Mouse (Mus musculus): Measurements from ENCODE around the gene Agtr1a. TPM values are rescaled to one million over a fixed set of nuclear protein-coding genes. Genes with fewer than 3 reads are reported as not detected.

Agtr1a gene
- polyA plus RNA-seq, 1 experiment = 0.56 TPM

DNA sequence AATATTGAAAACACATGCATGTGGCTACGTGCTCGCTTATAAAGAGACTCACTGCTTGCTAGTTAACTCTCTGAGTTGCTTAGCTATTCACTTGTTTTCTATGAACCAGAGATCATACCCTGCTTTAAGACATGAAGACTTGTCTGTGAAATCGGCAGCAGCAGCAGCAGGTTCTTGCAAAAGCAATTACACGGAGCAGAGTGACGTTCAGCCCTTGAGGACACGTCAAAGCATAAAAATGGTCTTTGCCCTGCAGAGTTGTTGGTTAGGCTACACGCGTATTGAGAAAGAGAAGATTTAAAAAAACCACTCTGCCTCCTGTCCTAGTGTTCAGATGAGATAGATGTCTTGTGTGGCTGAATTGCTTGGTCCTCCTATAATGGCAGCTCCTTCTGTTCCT is 3.7 kb downstream of the Agtr1a start:
- Histone ChIP-seq H3K27ac (ENCODE audit: insufficient read depth, low read length) (no peak overlapping the region), H3K4me3 (ENCODE audit: insufficient read depth, low read length) (no peak overlapping the region), H3K4me1 (ENCODE audit: control insufficient read depth, insufficient read depth, low read length) (no peaks in the 10 kb centered on the region)
- TF ChIP-seq POLR2A (IDR thresholded peaks at IDR 0.05; ENCODE audit: extremely low read depth, insufficient read depth, low read length) (no peak), CTCF (IDR thresholded peaks at IDR 0.05; ENCODE audit: extremely low read depth, insufficient read depth, low read length) (no peak)

DNA sequence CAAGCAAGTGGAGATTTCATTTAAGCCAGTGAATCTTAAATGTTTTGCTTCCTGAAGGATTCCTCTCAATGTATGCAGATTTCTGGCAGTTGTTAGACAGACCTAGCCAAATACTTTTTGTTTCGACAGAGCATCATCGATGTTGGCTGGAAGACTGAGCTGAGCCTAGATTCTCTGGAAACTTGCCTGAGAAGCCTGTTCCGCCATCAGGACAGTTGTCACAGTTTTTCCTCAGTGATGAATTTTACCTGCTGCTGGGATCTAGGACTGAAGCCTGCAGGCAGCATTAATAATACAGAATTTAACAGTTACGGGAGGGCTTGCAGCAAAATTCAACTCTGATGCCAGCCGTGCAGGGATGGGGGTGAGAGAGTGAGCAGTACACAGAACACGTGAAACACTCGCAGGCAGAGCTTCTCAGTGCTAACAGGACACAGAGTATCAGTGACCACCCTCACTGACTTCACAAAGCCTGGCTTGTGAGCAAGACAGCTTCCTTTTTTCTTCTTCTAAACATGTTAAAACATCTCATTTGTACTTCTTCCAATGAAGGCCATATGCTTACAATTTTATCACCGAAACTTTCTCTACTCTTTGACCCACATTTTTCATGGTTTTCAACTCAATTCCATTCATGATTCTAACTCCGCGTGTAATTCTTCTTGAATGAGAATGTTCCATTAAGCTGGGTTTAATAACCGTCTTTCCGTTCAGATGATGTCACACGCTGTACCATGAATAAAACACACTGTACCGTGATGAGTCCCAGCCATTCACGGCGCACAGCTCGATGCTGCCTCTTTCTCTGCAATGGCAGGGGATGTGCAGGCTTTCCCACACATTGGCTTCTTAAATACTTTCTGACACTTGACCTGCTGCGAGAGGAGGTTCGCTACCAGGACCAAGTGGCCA is 6.0 kb downstream of the Agtr1a start:
- TF ChIP-seq POLR2A (IDR thresholded peaks at IDR 0.05; ENCODE audit: extremely low read depth, insufficient read depth, low read length) (no peak), CTCF (IDR thresholded peaks at IDR 0.05; ENCODE audit: extremely low read depth, insufficient read depth, low read length) (no peak)
- no peaks in the 10 kb centered on the region for H3K4me1 ChIP-seq (ENCODE audit: control insufficient read depth, insufficient read depth, low read length)
- no peak overlapping the region for H3K27ac ChIP-seq (ENCODE audit: insufficient read depth, low read length)
- H3K4me3 ChIP-seq (ENCODE audit: insufficient read depth, low read length) = no peak overlapping the region

DNA sequence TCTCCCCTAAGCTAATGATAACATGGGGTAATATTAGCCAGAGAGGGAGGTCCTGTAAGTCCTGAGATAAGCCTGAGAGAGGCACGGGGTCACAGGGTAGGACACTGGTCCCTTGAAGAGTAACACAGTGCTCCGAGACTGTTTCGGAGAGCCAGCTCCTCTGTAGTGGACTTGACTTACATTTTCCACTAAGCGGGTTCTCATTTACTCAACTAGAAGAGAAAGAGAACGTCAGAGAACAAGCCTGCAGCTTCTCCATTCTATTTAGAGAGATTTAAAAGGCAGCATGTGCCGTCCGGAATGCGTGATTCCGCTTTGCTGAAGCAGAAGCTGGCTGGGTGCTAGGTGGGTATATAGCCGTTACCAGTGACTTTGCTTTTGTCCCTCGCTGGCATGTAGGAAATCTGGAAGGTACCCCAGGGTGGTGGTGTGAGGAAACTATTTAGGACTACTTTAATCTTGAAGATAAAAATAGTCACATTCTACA is 9.2 kb downstream of the Agtr1a start:
- no peak overlapping the region for H3K27ac ChIP-seq (ENCODE audit: insufficient read depth, low read length)
- TF ChIP-seq CTCF (IDR thresholded peaks at IDR 0.05; ENCODE audit: extremely low read depth, insufficient read depth, low read length) (no peak), POLR2A (IDR thresholded peaks at IDR 0.05; ENCODE audit: extremely low read depth, insufficient read depth, low read length) (no peak)
- no peaks in the 10 kb centered on the region for H3K4me1 ChIP-seq (ENCODE audit: control insufficient read depth, insufficient read depth, low read length)
- no peak overlapping the region for H3K4me3 ChIP-seq (ENCODE audit: insufficient read depth, low read length)

DNA sequence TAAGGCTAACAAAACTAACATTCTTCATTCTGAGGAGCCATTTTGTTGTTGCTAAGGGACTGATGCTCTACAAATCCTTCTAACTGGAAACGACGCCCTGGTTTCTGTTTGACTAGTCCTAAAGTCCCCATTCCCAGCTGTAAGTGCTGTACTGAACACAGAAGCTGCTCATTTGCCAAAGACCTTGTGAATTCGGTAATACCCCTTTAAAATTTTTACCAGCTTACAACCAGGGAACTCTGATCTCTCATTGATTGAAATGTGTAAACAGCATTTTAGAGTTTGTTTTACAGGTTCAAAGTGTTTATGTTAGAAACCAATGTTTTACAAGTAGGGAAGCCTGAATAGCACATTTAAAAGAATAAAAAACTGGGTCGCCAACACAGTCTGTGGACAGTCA is 10.6 kb downstream of the Agtr1a start:
- TF ChIP-seq CTCF (IDR thresholded peaks at IDR 0.05; ENCODE audit: extremely low read depth, insufficient read depth, low read length) (no peak), POLR2A (IDR thresholded peaks at IDR 0.05; ENCODE audit: extremely low read depth, insufficient read depth, low read length) (no peak)
- Histone ChIP-seq H3K4me1 (ENCODE audit: control insufficient read depth, insufficient read depth, low read length) (no peaks in the 10 kb centered on the region), H3K4me3 (ENCODE audit: insufficient read depth, low read length) (no peak overlapping the region), H3K27ac (ENCODE audit: insufficient read depth, low read length) (no peak overlapping the region)

DNA sequence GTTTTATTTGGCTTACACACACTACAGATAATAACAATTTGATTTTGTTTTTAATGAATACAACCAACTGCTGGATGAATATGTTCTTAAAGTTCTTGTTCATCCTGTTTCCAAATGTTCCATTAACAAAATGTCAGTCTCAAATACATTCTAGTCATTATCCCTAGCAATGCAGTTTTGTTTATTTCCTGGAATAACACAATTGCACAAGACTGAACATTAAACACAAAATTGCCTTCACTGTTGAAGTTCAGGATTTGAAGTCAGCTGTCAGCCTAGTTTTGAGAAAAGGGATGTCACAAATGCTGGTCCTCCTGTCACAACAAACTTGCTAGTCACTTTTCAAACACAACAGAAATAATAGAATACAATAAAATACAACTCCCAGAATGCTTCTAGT is 12.1 kb downstream of the Agtr1a start:
- Histone ChIP-seq H3K4me1 (ENCODE audit: control insufficient read depth, insufficient read depth, low read length) (no peaks in the 10 kb centered on the region), H3K27ac (ENCODE audit: insufficient read depth, low read length) (no peak overlapping the region), H3K4me3 (ENCODE audit: insufficient read depth, low read length) (no peak overlapping the region)
- TF ChIP-seq POLR2A (IDR thresholded peaks at IDR 0.05; ENCODE audit: extremely low read depth, insufficient read depth, low read length) = no peak
- no peak for TF ChIP-seq CTCF (IDR thresholded peaks at IDR 0.05; ENCODE audit: extremely low read depth, insufficient read depth, low read length)

DNA sequence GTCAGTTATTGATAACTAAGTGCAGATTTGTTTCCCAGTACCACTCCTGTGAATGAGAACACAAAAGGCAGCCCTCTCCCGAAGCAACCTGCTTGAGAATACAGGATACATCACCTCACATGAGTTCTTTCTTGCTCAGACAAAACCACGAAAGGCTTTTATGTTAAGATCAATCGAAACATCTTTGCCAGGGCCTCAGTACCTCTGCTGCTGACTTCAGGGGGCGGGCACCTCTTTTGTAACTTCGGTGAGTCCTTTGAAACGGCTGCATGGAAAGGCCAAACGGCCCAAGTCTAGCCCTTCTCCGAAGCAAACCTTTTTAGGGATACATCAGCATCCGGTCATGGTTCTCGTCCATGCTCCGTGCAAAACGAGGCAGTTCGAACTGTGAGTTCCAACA is 15.7 kb downstream of the Agtr1a start:
- Histone ChIP-seq H3K4me1 (ENCODE audit: control insufficient read depth, insufficient read depth, low read length) (no peaks in the 10 kb centered on the region), H3K4me3 (ENCODE audit: insufficient read depth, low read length) (no peak overlapping the region), H3K27ac (ENCODE audit: insufficient read depth, low read length) (no peak overlapping the region)
- TF ChIP-seq POLR2A (IDR thresholded peaks at IDR 0.05; ENCODE audit: extremely low read depth, insufficient read depth, low read length) = no peak
- no peak for TF ChIP-seq CTCF (IDR thresholded peaks at IDR 0.05; ENCODE audit: extremely low read depth, insufficient read depth, low read length)

DNA sequence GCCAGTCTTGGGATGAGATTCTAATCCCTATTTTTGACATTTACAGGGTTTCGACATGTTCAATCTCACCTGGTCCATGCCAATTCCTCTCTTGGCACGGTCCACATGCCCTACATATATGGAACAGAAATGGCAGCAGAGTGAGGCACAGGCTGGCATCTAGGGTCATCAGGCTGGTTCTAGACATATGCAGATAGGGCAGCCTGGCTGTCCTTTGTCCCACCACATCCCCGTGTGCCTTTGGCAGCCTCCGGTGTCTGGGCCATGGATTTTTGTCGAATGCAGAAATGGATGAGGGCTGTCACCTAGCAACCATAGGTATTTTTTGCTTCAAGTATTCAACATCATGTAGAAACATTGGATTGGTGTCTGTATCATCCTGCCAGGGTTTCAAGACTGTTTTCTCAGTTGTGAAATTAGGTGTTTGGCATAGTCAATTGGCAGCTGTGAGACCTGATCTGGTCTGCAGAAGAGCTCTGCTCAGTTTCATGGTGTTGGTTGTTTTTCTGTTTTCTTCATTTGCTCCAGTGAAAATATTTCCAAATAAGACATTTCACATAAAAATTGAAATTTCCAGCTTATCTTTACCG is 18.8 kb downstream of the Agtr1a start:
- no peaks in the 10 kb centered on the region for H3K4me1 ChIP-seq (ENCODE audit: control insufficient read depth, insufficient read depth, low read length)
- H3K27ac ChIP-seq (ENCODE audit: insufficient read depth, low read length) = no peak overlapping the region
- H3K4me3 ChIP-seq (ENCODE audit: insufficient read depth, low read length) = no peak overlapping the region
- TF ChIP-seq CTCF (IDR thresholded peaks at IDR 0.05; ENCODE audit: extremely low read depth, insufficient read depth, low read length) (no peak), POLR2A (IDR thresholded peaks at IDR 0.05; ENCODE audit: extremely low read depth, insufficient read depth, low read length) (no peak)

DNA sequence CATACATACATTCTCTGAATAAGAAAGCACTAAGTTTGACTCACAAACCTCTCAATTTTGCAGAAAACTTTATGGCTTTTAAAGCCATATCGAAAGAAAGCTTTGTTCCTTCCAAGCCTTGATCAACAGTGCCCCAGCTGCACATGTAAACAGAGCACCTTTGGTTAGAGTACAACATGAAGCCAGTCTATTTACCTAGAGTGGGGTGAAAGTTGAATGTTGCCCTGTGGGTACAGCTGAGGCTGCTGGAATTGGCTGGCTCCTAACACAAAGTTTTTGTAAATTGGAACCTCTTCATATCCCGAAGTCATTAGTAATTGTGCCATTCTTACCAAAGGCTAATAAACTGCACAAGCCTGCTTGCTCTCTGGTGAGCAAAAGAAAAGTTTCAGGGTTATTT is 19.7 kb downstream of the Agtr1a start:
- no peak overlapping the region for H3K27ac ChIP-seq (ENCODE audit: insufficient read depth, low read length)
- H3K4me3 ChIP-seq (ENCODE audit: insufficient read depth, low read length) = no peak overlapping the region
- no peaks in the 10 kb centered on the region for H3K4me1 ChIP-seq (ENCODE audit: control insufficient read depth, insufficient read depth, low read length)
- TF ChIP-seq CTCF (IDR thresholded peaks at IDR 0.05; ENCODE audit: extremely low read depth, insufficient read depth, low read length) (no peak), POLR2A (IDR thresholded peaks at IDR 0.05; ENCODE audit: extremely low read depth, insufficient read depth, low read length) (no peak)

DNA sequence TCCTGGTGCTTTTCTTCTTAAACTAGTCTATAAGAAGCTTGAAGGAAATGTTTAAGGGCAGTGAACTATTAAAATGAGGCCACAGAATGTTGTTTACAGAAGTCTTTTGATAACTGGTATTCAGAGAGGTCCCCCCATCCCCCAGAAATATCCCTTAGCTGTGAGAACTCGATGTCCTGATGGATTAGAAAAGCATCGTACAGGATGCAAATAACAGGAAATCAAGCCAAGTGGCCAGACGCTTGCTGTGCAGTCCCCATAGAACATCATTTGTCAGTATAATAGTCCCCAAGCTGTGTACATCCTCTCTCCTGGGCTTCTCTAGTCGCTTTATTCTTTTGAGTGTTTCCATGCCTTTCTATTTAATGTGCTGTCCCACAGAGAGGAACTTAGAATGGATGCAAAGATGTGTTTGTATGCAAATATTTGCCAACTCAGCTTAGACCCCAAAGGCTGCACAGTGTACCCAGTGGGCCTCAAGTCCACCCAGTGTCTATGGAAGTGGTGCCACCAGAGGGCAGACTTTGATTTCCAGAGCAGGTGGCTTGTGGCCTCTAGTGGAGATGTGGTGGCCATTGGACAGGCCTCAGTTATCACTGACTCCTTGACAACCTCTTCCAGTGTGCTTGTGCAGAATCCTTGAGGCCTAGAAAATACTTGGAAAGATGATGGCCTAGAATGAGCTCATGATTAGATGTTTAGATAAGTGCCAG is 22.4 kb downstream of the Agtr1a start:
- H3K4me3 ChIP-seq (ENCODE audit: insufficient read depth, low read length) = no peak overlapping the region
- H3K4me1 ChIP-seq (ENCODE audit: control insufficient read depth, insufficient read depth, low read length) = no peaks in the 10 kb centered on the region
- TF ChIP-seq POLR2A (IDR thresholded peaks at IDR 0.05; ENCODE audit: extremely low read depth, insufficient read depth, low read length) = no peak
- H3K27ac ChIP-seq (ENCODE audit: insufficient read depth, low read length) = no peak overlapping the region
